Mouse (Mus musculus): ENCODE measurements at regions not wholly inside any gene's neighbourhood (a gene's known extent, or its start where the extent isn't known, plus 50 kb on each side); places are given as distances from the start of the nearest gene placed in this dataset.
"Not testable (repeated sequence)": the region's sequence is repeated elsewhere in the genome, so short reads cannot be mapped to it uniquely, and the experiment has no call there.

- no peak overlapping the region for H3K9ac ChIP-seq (ENCODE audit: low read depth, low read length, severe bottlenecking)
- WGBS: 77% methylated on average over 1 of the region's 1 CpGs
- no peak overlapping the region for H3K27ac ChIP-seq (replicated peaks; ENCODE audit: low read depth, low read length)
- ATAC-seq (ENCODE audit: low FRiP score, low read depth) (no peak), DNase-seq (ENCODE audit: low spot score) (no peak)
- H3K4me2 ChIP-seq (replicated peaks; ENCODE audit: low read depth, low read length, severe bottlenecking): no peak overlapping the region
- no peak for TF ChIP-seq POLR2A (IDR thresholded peaks at IDR 0.05; ENCODE audit: borderline replicate concordance, extremely low read depth, insufficient read depth, insufficient read length)
- H3K4me3 ChIP-seq (replicated peaks; ENCODE audit: low read length): no peak overlapping the region
- H3K36me3 ChIP-seq (ENCODE audit: control insufficient read depth, insufficient read depth, low read length): no peaks in the 10 kb centered on the region
- no peaks in the 10 kb centered on the region for H3K9me3 ChIP-seq (ENCODE audit: control insufficient read depth, low read length)
- H3K27me3 ChIP-seq (ENCODE audit: control insufficient read depth, insufficient read depth, low read length): no peaks in the 10 kb centered on the region
- H3K4me1 ChIP-seq (ENCODE audit: control insufficient read depth, insufficient read depth, low read length): no peaks in the 10 kb centered on the region
Measured at GRCm38 (mm10) chr13:99672714-99673113, 156.4 kb upstream of the Map1b start.

- WGBS: 65% methylated on average over 10 of the region's 10 CpGs
Measured at GRCm38 (mm10) chr13:99671747-99672146, 155.4 kb upstream of the Map1b start.

GRCm38 (mm10) chr13:99669987-99670534, 153.7 kb upstream of the Map1b start:
- ATAC-seq (ENCODE audit: low FRiP score, low read depth): no peak
- WGBS: 77% methylated on average over 8 of the region's 8 CpGs

More at GRCm38 (mm10) chr13:99671747-99672146, 155.4 kb upstream of the Map1b start:
- H3K27ac ChIP-seq (replicated peaks; ENCODE audit: low read depth, low read length): no peak overlapping the region
- no peaks in the 10 kb centered on the region for H3K4me1 ChIP-seq (ENCODE audit: control insufficient read depth, insufficient read depth, low read length)
- no peaks in the 10 kb centered on the region for H3K27me3 ChIP-seq (ENCODE audit: control insufficient read depth, insufficient read depth, low read length)
- no peaks in the 10 kb centered on the region for H3K36me3 ChIP-seq (ENCODE audit: control insufficient read depth, insufficient read depth, low read length)
- H3K9me3 ChIP-seq (ENCODE audit: control insufficient read depth, low read length): no peaks in the 10 kb centered on the region
- DNase-seq (ENCODE audit: low spot score): no peak
- no peak overlapping the region for H3K4me3 ChIP-seq (replicated peaks; ENCODE audit: low read length)
- H3K9ac ChIP-seq (ENCODE audit: low read depth, low read length, severe bottlenecking): no peak overlapping the region
- H3K4me2 ChIP-seq (replicated peaks; ENCODE audit: low read depth, low read length, severe bottlenecking): no peak overlapping the region
- TF ChIP-seq POLR2A (IDR thresholded peaks at IDR 0.05; ENCODE audit: borderline replicate concordance, extremely low read depth, insufficient read depth, insufficient read length): no peak
- ATAC-seq (ENCODE audit: low FRiP score, low read depth): no peak

GRCm38 (mm10) chr13:99668613-99669012, 152.3 kb upstream of the Map1b start:
- TF ChIP-seq POLR2A (IDR thresholded peaks at IDR 0.05; ENCODE audit: borderline replicate concordance, extremely low read depth, insufficient read depth, insufficient read length): no peak
- WGBS: 49% methylated on average over 8 of the region's 8 CpGs
- Histone ChIP-seq H3K9ac (ENCODE audit: low read depth, low read length, severe bottlenecking) (no peak overlapping the region), H3K27me3 (ENCODE audit: control insufficient read depth, insufficient read depth, low read length) (no peaks in the 10 kb centered on the region), H3K27ac (replicated peaks; ENCODE audit: low read depth, low read length) (no peak overlapping the region), H3K36me3 (ENCODE audit: control insufficient read depth, insufficient read depth, low read length) (no peaks in the 10 kb centered on the region), H3K4me2 (replicated peaks; ENCODE audit: low read depth, low read length, severe bottlenecking) (no peak overlapping the region), H3K4me1 (ENCODE audit: control insufficient read depth, insufficient read depth, low read length) (no peaks in the 10 kb centered on the region), H3K4me3 (replicated peaks; ENCODE audit: low read length) (no peak overlapping the region), H3K9me3 (ENCODE audit: control insufficient read depth, low read length) (no peaks in the 10 kb centered on the region)
- ATAC-seq (ENCODE audit: low FRiP score, low read depth) (no peak), DNase-seq (ENCODE audit: low spot score) (no peak)

More at GRCm38 (mm10) chr13:99669987-99670534, 153.7 kb upstream of the Map1b start:
- DNase-seq (ENCODE audit: low spot score): no peak
- H3K4me1 ChIP-seq (ENCODE audit: control insufficient read depth, insufficient read depth, low read length): no peaks in the 10 kb centered on the region
- H3K9me3 ChIP-seq (ENCODE audit: control insufficient read depth, low read length): no peaks in the 10 kb centered on the region
- no peak overlapping the region for H3K27ac ChIP-seq (replicated peaks; ENCODE audit: low read depth, low read length)
- H3K36me3 ChIP-seq (ENCODE audit: control insufficient read depth, insufficient read depth, low read length): no peaks in the 10 kb centered on the region
- H3K4me2 ChIP-seq (replicated peaks; ENCODE audit: low read depth, low read length, severe bottlenecking): no peak overlapping the region
- H3K4me3 ChIP-seq (replicated peaks; ENCODE audit: low read length): no peak overlapping the region
- H3K9ac ChIP-seq (ENCODE audit: low read depth, low read length, severe bottlenecking): no peak overlapping the region
- no peaks in the 10 kb centered on the region for H3K27me3 ChIP-seq (ENCODE audit: control insufficient read depth, insufficient read depth, low read length)
- TF ChIP-seq POLR2A (IDR thresholded peaks at IDR 0.05; ENCODE audit: borderline replicate concordance, extremely low read depth, insufficient read depth, insufficient read length): no peak

GRCm38 (mm10) chr13:99666086-99666485, 149.7 kb upstream of the Map1b start:
- WGBS: 79% methylated on average over 7 of the region's 7 CpGs
- Histone ChIP-seq H3K36me3 (ENCODE audit: control insufficient read depth, insufficient read depth, low read length) (no peaks in the 10 kb centered on the region), H3K9ac (ENCODE audit: low read depth, low read length, severe bottlenecking) (no peak overlapping the region), H3K27me3 (ENCODE audit: control insufficient read depth, insufficient read depth, low read length) (no peaks in the 10 kb centered on the region), H3K4me1 (ENCODE audit: control insufficient read depth, insufficient read depth, low read length) (no peaks in the 10 kb centered on the region), H3K4me2 (replicated peaks; ENCODE audit: low read depth, low read length, severe bottlenecking) (no peak overlapping the region), H3K9me3 (ENCODE audit: control insufficient read depth, low read length) (no peaks in the 10 kb centered on the region), H3K27ac (replicated peaks; ENCODE audit: low read depth, low read length) (no peak overlapping the region), H3K4me3 (replicated peaks; ENCODE audit: low read length) (no peak overlapping the region)
- DNase-seq (ENCODE audit: low spot score) (no peak), ATAC-seq (ENCODE audit: low FRiP score, low read depth) (no peak)
- TF ChIP-seq POLR2A (IDR thresholded peaks at IDR 0.05; ENCODE audit: borderline replicate concordance, extremely low read depth, insufficient read depth, insufficient read length): no peak

GRCm38 (mm10) chr13:99663422-99663821, 147.1 kb upstream of the Map1b start:
- H3K36me3 ChIP-seq (ENCODE audit: control insufficient read depth, insufficient read depth, low read length); H3K4me1 ChIP-seq (ENCODE audit: control insufficient read depth, insufficient read depth, low read length); H3K27ac ChIP-seq (replicated peaks; ENCODE audit: low read depth, low read length); DNase-seq (ENCODE audit: low spot score); ATAC-seq (ENCODE audit: low FRiP score, low read depth); H3K4me2 ChIP-seq (replicated peaks; ENCODE audit: low read depth, low read length, severe bottlenecking); H3K9ac ChIP-seq (ENCODE audit: low read depth, low read length, severe bottlenecking); H3K4me3 ChIP-seq (replicated peaks; ENCODE audit: low read length); H3K9me3 ChIP-seq (ENCODE audit: control insufficient read depth, low read length); H3K27me3 ChIP-seq (ENCODE audit: control insufficient read depth, insufficient read depth, low read length): not testable (repeated sequence)
- WGBS: 90% methylated on average over 12 of the region's 12 CpGs

Measured in limb, embryonic 14.5 days (tissue).